Mouse (Mus musculus): ENCODE results near the gene Rfx3.

The Rfx3 gene

GRCm38 (mm10) chr19:27716274-27716673, 294.7 kb downstream of the Rfx3 start:
- DNase-seq (ENCODE audit: low read depth) = no peak

Measured in c-Kit-positive CD71-positive TER-119-negative erythroid progenitor cells, embryonic 14.5 days (primary cell).